Mouse (Mus musculus) heart, adult 8-10 months (tissue): ENCODE measurements around the gene Zc2hc1c. TPM values are rescaled to one million over a fixed set of nuclear protein-coding genes. Genes with fewer than 3 reads are reported as not detected.
"Not testable (repeated sequence)": the region's sequence is repeated elsewhere in the genome, so short reads cannot be mapped to it uniquely, and the experiment has no call there.

Experiments used
- DNase-seq: peaks from one replicate; pipeline ENCODE4 v3.0.0; 2022; ENCODE audit warnings: low spot score
- total RNA-seq, 4 experiments: library from RNA; stranded (reverse); gene quantifications; 2 replicates each; pipeline ENCODE4 v1.2.4; 2022

The Zc2hc1c gene
- 1 to 10 TPM; 2.6 to 3.2 (median 2.6) TPM for total RNA-seq

DNA sequence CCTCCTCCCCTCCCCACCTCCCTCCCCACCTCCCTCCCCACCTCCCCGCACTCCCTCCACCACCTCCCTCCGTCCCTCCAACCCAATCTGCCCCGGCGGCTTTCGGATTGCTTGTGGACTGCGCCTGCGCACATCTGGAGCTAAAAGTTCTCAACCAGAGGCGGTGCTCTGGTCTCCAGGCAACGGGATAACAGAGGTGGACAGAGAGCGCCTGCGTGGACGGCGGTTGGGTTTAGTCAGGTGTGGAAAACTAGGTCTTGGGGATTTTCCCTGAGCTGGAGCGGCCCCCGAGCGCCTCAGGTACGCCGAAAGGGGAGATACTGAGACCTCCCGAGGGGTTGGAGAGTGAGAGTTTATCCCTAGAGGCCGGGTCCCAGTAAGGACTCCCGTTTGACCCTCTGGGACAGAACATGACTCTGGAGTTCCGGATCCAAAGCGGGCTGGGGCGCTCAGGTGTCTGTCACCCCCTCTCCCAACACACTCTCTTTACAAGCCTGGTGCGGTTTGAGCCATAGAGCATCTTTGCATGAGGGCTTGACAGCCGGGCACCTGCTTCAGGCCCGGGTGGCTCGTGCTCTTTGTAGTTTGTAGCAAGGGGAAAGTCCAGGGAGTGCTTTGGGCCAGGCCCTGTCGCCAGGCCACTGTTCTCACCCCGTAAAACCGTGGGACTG lies at the start of gene Zc2hc1c:
Gene Zc2hc1c, plus strand, starts transcription at position 106 of the 671 bp plus-strand sequence.
- DNase-seq = peak; percentile 91

- DNase-seq = no peak
These were observed 36.3 kb upstream of the Zc2hc1c start for GRCm38 (mm10) chr12:85252083-85252482.

DNA sequence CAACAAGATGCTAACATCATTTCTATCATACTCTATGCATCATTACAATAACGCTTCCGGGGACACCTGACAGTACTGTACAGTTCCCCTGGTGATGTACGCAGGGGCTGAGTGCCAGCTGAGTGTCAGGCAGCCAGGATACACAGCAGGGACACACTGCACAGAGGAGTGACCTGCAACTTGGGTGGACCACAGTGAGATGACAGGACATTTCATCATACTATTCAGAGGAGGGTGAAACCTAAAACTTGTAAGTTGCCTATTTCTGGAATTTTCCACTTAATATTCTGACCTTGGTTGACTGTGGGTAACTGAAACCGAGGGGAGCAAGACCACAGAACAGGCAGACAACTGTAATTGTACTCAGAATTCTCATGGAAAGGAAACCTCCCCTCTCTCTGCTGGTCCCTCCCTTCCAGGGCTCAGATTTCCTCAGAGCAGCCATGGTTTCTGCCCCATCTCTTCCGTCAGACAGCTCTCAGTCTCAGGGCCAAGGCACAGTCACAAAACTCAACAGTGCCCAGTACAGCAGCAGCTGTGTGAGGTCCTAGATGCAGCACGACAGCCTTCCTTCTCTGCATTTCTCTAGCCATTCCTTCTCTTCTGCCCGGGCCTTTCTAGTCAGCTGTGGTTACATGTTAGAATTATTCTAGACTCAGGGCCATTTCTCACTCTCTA lies 32.2 kb upstream of the Zc2hc1c start:
- DNase-seq = no peak

DNA sequence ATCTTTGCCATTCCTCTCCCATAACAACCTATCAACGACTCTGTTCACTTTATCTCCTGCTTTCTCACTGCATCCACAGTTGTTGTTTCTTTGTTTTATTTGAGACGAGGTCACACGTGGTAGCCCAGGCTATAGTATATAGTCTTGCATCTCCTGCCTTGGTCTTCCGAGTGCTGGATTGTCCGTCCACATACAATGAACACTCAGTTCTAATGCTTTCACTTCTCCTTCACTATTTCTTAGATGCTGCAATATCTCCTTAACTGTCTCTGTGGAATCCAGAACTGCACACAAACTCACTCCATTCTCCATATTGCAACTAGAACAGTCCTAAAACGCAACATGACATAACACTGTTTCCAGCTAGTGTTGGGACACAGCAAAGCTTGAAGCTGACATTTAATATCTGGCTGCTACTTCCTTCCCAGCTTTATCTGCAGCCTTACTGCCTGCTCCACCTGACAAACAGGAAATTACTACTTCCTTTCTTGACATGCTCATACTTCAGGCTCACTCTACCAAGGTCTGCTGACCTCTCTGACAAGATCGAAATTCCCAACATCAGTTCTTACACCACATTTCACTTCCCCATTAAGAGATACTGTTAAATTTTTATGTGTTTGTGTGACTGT lies 31.3 kb upstream of the Zc2hc1c start:
- DNase-seq = peak; percentile 53

DNA sequence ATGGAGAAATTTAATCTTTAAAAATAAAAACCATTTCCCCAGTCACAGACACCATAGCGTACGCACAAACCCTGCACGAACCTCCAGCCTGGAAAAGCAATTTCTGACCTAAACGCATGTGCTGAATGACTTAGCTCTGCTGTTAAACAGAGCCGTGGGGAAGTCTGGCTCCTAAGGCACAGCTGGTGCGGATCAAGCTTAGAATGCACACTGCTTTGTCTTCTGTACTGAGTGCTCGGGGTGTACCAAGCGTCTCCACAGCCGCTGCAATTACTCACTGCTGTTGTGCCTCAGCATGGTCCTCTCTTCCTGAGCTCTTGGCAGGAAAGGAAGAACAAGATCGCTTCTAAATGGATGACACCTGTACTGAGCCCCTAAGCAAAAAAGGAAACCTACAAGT lies 25.9 kb upstream of the Zc2hc1c start:
- no peak for DNase-seq

DNA sequence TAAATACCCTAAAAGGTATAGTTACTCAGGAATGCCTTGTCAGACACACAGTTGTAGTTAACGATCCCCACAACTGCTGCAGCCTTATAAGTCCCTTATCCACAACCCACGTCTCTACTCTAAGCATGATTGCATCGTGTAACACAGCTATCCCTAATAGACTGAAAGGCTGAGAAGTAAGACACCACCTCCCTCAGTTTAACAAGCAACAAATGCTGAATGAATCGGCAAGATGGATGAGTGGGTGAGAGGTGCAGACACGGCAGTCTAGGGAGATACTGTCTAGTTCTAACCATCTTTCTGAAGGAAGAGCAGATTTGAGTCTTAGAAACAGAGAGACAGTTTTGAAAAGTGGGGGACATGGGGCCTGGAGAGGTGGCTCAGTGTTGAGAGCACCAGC lies 25.2 kb upstream of the Zc2hc1c start:
- no peak for DNase-seq

DNA sequence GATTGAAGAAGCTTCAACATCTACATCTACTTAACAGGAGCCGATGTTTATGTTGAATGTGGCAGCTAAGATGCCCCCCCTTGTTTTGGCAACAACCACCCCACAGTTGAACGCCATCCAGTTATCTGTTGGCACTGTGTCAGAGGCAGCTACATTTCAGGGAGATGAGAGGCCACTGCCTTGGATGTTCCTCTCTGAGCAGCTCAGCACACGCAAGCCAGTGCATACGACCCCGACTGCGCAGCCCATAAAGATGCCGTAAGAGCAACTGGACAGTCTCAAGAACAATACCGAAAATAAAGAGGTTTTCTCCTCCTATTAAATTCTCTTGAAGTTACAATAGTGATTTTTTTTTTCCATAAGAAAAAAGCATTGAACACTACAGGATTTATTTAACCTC lies 23.9 kb upstream of the Zc2hc1c start:
- no peak for DNase-seq

DNA sequence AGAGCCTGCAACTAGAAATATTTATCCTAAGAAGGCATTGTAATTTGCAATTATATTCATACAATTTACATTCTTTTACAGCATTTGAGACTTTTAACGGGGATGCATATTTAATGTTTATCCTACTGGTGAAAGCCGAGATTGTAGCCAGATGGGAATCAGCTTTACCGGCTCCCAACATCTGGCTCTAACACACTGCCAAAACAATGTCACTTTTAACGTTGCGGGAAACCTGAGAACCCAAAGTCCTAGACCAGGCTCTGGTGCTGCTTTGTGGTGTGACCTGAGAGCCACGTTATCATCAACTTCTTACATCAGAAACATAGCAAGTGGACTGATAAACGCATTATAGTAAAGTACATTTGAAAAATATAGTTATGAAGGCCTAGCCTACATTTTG lies 23.5 kb upstream of the Zc2hc1c start:
- no peak for DNase-seq

GRCm38 (mm10) chr12:85266248-85266647 lies 22.1 kb upstream of the Zc2hc1c start:
- no peak for DNase-seq

GRCm38 (mm10) chr12:85269821-85270220 lies 18.6 kb upstream of the Zc2hc1c start:
- DNase-seq = no peak

- peak; percentile 74 for DNase-seq
These were observed 18.1 kb upstream of the Zc2hc1c start, which contains the start of gene Mlh3 for GRCm38 (mm10) chr12:85270319-85270718. TSS of gene Mlh3 (minus strand) at chr12:85270599.

DNA sequence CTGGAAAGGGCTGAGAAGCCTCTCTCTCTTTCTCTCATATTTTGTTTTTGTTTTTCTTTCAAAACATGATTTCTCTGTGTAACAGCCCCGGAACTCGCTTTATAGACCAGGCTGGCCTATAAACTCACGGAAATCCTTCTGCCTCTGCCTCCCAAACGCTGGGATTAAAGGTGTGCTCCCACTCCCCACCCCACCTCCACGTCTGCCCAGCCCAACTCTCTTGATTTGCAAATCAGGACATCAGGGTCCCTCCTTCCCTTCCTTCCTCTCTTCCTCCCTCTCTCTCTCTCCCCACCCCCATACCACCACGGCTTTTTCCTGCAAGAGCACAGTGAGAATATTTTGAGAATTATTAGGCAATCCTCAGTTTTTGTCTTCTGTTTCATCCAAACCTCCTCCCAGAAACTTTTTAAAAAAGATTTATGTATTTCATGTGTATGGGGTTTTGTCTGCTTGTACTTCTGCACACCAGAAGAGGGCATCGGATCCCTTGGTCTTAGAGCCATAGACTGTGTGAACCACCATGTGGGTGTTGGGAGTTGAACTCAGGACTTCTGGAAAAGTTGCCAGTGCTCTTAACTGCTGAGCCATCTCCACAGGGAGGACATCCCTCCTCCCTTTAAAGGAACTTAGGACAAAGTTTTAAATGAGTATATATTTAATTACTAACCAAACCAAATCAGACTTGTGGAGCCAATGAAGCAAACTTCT lies 17.1 kb upstream of the Zc2hc1c start:
- DNase-seq = no peak

DNA sequence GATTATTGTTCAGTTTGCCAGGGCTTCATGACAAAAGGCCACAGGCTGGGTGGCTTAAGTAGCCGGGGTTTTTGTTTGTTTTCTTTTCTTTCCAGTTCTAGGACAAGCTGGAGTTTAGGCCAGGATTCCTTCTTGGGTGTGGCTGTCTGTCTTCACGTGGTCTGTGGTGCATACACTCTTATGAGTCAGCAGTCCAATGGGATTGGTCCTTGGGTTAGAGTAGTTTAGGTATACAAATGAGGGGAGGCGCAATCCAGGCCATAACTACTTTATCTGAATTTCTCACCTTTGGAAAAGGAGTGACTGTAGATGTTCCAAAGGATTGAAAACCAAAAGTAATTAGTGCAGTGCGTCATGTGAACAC lies 16.6 kb upstream of the Zc2hc1c start:
- DNase-seq = no peak

DNA sequence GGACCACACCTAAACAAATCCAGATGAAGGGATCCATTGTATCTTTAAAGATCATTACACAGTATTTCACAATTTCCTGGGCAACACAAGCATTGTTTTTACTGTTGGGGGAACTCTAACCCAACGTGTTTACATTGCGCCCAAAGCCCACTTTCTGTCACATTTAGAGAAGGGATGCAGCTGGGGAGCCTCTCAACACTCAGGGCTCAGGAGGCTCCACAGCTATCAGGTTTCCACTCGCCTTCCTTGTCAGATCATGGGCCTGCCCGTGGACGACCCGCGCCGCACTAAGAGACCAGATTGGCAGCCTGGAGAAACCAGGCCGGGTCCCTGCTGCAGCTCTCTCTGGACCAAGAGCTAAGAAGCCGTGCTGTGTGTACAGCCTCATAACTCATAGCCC lies 14.9 kb upstream of the Zc2hc1c start:
- DNase-seq = no peak

GRCm38 (mm10) chr12:85276273-85276672 lies 12.1 kb upstream of the Zc2hc1c start:
- DNase-seq = no peak

DNA sequence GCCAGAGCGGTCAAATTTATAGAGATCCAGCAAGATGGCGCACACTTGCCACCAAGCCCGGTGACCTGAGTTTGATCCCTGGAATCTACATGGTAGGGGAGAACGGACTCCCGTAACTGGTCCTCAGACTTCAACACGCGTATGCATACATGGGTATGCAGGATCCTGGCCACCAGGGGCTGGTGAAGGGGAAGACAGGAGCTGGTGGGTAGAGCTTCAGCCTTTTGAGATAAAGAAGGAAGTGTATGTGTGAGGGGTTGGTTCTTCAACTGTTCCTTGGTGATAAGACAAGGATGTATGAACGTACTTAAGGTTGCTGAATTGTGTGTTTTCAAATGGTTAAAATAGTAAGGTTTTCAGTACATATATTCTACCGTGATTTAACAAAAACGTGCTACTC lies 9.5 kb upstream of the Zc2hc1c start:
- DNase-seq = no peak

GRCm38 (mm10) chr12:85279396-85280080 lies 8.9 kb upstream of the Zc2hc1c start:
- DNase-seq = no peak

- peak; percentile 99 for DNase-seq
These were observed 8.1 kb upstream of the Zc2hc1c start for GRCm38 (mm10) chr12:85280105-85280844.

DNA sequence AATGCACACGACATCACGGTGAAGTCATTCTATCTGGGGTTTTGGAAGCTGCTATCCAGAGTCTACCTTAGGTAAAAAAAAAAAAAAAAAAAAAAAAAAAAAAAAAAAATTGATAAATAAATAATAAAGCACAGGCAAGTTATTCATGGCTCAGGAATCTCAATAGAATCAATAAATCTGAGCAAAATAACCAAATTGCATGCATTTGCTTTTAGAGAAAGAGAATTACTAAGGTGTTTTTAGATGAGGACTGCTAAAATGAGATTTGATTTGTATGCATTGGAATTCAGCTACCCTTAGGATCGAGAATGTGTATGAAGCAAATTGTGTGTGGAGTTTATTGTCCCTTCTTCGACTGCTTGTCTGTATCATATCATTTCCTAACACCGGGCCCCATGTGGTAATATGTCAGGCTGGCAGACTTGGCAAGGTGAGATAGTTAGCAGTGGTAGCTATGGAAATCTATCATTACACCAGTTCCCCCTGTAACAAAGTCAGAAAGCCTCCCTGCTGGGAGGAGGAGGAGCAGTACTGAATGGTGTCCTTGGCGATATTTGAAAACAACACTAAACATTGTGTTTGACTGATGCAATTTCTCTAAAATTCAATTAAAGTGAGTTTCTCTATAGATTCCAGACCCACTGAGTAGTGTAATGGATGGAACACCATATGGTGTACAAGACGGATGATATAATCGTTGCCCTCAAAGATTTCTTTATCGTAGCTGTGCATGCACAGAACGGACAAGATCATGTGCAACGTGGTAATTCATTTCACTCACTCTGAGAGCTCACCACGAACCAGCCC lies 7.3 kb upstream of the Zc2hc1c start:
- DNase-seq = no peak

- DNase-seq = not testable (repeated sequence)
These were observed 6.6 kb upstream of the Zc2hc1c start for GRCm38 (mm10) chr12:85281756-85282155.
